Mouse (Mus musculus): ENCODE data around the gene Sema5a.

Sema5a gene

DNA sequence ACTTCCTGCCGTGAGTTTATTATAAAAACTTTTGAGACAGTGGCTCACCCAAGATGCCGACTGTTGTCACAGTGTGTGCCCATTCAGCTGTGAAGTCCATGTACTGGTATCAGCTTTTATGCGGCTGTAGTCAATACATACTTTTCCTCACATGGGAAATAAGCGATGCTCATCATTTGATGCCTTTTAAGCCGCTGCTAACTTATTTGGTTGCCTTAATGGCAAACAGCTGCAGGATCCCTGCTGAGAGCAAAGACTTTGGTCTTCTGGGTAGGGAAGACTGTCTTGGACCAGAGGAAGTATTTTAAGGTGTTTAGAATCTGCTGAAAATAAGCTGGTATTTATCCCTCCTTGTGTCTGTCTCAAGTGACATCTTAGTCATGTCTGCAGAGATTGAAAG lies 2.7 kb downstream of the Sema5a start:
- ATAC-seq (ENCODE audit: low TSS enrichment): no peak

- no peak for ATAC-seq (ENCODE audit: low TSS enrichment)
These were observed 10.2 kb downstream of the Sema5a start for GRCm38 (mm10) chr15:32254806-32255205.

GRCm38 (mm10) chr15:32257340-32257739 lies 12.7 kb downstream of the Sema5a start:
- ATAC-seq (ENCODE audit: low TSS enrichment): no peak

DNA sequence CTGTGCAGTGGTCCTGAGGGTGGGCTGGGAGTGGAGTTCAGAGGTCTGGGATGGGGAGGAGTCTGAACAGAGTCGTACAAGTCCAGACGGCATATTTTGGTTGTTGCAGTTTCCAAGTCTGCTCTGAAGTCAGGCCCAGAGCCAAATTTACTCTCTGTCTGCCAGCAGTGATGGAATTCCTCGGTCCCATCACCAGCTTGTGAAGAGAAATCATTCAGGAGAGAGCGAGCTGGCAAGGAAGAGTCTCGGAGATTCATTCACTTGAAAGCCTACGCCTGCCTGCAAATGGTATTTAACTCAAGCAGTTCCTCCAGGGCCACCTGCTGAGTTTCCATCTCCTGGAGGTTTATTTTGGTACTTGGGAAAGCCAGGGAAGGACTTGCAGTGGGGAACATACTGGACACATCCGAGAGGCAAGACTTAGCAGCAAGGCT lies 13.3 kb downstream of the Sema5a start:
- peak; percentile 98 for ATAC-seq (ENCODE audit: low TSS enrichment)

- no peak for ATAC-seq (ENCODE audit: low TSS enrichment)
These were observed 14.9 kb downstream of the Sema5a start for GRCm38 (mm10) chr15:32259362-32260096.

GRCm38 (mm10) chr15:32260942-32261341 lies 16.3 kb downstream of the Sema5a start:
- ATAC-seq (ENCODE audit: low TSS enrichment): no peak

DNA sequence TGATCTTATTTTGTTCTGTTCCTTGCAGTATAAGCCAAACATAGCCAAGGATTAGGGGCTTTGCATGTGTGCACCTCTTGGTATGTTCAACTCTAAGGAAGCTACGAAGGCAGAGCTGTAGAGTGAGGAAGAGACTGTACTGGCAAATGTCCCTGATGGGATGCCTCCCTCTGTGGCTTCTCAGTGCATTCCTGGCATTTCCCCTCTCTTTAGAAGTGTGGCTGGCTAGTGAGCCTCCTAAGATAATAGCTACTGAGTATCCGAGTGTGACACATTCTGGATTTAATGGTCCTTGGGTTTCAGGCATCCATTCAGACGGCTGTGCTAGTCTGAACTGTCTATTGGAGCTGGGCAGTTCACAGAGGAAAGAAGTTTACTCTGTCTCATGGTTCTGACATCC lies 19.0 kb downstream of the Sema5a start:
- ATAC-seq (ENCODE audit: low TSS enrichment): no peak

GRCm38 (mm10) chr15:32264822-32265377 lies 20.3 kb downstream of the Sema5a start:
- no peak for ATAC-seq (ENCODE audit: low TSS enrichment)

DNA sequence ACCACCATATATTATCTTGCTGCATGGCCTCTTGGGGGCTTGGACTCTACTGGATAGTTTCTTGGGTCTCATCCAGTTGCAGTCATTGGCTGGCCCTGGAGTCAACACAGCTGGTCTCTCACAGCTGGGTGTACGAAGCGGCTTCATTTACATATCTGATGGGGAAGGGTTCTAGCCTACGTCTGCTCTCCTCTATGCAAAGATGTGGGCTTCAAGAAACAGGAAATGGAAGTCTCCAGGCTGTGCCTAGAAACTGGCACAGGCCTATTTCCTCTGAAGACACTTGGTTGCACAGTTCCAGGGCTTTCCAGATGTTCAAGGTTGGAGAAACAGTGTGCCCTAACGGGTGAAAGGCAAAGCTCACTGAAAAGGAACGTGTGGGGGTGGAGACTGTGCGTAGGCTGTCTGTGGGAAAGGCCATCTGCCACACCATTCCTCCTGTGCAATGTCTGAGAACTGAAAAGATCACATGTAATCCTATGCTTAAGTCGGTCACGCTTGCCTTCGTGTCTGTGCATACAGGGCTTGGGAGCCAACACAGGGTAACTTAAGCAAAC lies 20.8 kb downstream of the Sema5a start:
- ATAC-seq (ENCODE audit: low TSS enrichment): peak; percentile 78

- peak; percentile 62 for ATAC-seq (ENCODE audit: low TSS enrichment)
These were observed 21.7 kb downstream of the Sema5a start for GRCm38 (mm10) chr15:32266122-32266820.

DNA sequence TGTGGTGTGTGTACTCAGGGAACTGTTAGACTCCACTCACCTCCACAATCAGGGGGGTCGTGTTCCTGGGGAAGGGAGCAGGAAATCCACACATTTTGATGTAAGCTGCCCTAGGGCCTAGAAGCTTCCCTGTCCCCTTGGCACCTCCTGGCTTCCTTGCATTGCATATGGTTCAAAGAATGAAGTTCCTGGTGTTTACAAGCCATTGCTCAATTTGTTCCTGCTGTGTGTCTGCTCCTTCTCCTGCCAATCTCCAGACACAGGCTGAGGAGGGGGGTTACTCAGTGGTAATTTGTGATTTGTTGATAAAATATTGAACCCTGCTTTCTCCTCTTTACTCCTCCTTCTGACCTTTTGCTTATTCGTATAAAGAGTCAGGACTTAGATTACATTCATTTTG lies 25.5 kb downstream of the Sema5a start:
- no peak for ATAC-seq (ENCODE audit: low TSS enrichment)

DNA sequence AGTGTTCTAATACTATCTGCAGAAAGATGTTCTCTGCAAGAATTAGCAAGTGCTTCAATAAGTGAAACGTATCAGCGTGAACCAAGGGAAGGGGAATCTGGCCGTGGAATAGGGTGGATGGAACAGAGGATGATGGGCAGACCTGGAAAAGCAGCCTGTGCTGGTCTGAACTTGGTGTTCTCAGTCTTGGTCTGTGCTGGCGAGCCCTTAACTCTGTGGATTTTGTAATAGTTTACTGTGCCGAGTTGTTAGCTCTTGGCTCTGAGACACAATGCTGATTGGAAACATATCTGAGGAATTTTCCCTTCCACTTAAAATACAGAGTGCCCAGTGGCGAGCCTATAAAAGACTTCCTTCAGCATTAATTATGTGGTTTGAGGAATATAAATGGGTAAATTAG lies 29.3 kb downstream of the Sema5a start:
- no peak for ATAC-seq (ENCODE audit: low TSS enrichment)

GRCm38 (mm10) chr15:32275020-32275419 lies 30.4 kb downstream of the Sema5a start:
- no peak for ATAC-seq (ENCODE audit: low TSS enrichment)

GRCm38 (mm10) chr15:32278600-32278999 lies 34.0 kb downstream of the Sema5a start:
- ATAC-seq (ENCODE audit: low TSS enrichment): peak; percentile 56

DNA sequence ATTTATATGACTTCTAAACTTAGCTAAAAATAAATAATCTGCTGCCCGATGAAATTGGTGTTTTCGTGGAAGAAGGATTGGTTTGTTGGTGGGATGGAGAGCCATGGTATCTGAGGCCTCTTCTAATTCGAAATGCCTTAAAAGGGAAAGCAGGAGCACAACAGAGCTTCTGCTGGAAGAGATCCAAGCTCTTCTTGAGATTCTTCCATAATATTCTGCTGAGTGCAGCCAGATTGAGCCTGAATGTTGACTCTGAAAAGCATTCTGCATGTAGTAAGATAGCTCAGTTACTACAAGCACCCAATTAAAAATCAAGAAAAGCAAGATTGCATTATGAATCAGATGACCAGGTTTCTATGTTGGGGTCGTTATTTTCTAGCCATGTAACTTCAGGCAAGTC lies 36.8 kb downstream of the Sema5a start:
- peak; percentile 70 for ATAC-seq (ENCODE audit: low TSS enrichment)

DNA sequence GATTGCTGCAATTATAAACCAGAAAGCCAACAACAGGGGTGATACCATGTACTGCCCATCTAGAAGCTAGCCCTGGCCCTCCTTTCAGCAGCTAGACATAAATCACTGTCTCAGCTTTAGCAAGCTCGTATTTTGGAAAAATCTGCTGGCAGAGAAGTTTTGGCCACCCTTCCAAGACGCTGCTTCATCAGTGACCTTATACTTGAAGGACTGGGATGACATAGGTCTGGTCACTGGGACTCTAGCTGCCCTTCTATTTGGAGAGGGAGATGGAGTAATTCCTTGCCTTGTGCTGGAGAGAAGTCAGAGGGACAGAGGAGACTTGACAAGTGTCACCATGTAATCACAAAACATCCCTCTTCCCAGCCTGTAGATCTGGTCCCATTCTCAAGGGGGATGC lies 40.1 kb downstream of the Sema5a start:
- ATAC-seq (ENCODE audit: low TSS enrichment): no peak

- ATAC-seq (ENCODE audit: low TSS enrichment): no peak
These were observed 41.7 kb downstream of the Sema5a start for GRCm38 (mm10) chr15:32286296-32286695.

GRCm38 (mm10) chr15:32288480-32288879 lies 43.9 kb downstream of the Sema5a start:
- ATAC-seq (ENCODE audit: low TSS enrichment): no peak

- no peak for ATAC-seq (ENCODE audit: low TSS enrichment)
These were observed 46.4 kb downstream of the Sema5a start for GRCm38 (mm10) chr15:32291000-32291399.

DNA sequence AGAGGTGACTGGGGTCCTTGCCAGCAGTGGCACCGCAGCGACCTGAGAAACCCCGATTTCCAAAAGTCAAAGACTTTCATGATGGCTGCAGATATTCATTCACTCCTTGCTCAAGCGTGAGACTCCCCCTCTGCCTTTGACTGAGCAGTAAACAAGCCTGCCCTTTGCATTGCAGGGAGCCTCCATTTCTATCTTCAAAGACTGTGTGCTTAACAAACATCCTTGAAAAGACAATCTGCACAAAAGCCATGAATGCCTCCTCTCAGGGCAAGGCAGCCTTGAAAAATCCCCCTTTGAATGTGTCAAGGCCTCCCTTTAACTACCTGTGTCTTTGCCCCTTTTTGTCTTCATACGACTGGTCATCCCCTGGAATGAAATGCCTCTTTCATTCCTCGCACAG lies 51.9 kb downstream of the Sema5a start:
- no peak for ATAC-seq (ENCODE audit: low TSS enrichment)

GRCm38 (mm10) chr15:32297266-32297665 lies 52.7 kb downstream of the Sema5a start:
- peak; percentile 84 for ATAC-seq (ENCODE audit: low TSS enrichment)

- no peak for ATAC-seq (ENCODE audit: low TSS enrichment)
These were observed 53.9 kb downstream of the Sema5a start for GRCm38 (mm10) chr15:32298525-32298924.

DNA sequence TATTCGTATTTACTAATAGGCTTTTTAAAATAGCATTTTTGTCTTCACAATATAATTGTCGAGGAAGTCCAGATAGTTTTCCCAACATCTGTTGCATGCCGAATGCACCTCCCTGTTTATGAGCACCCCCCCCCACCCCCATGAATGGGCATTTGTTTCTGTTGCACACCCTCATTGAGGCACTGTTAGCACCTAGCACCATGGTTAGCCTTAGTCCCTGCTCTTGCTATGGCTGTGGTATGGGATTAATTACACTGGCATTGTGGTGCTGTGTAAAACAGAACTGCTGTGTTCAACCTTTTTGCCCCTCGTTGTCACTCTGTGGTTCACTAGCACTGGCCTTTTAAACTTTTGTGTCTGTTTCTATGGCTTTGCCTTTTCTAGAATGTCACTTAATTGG lies 56.4 kb downstream of the Sema5a start:
- ATAC-seq (ENCODE audit: low TSS enrichment): no peak

All from frontal cortex, adult (tissue).